Mouse (Mus musculus) bone marrow, adult 2 months (tissue): ENCODE data around the gene Chn1.

Experiments
- CTCF ChIP-seq: fragments of 200-500 bp; IDR thresholded peaks from 2 replicates; pipeline ENCODE4 v1.5.1; 2011; ENCODE audit warnings: low read length, control low read depth; ENCODE audit not compliant: control insufficient read depth, insufficient read depth
- POLR2A ChIP-seq: fragments of 200-500 bp; IDR thresholded peaks from 2 replicates; pipeline ENCODE4 v1.6.1; 2011; ENCODE audit warnings: low read depth, mild to moderate bottlenecking, control low read depth, low read length, borderline replicate concordance; ENCODE audit not compliant: control insufficient read depth

GRCm38 (mm10) chr2:73763541-73763940, 11.6 kb downstream of the Chn1 start:
- no peak for TF ChIP-seq POLR2A
- TF ChIP-seq CTCF: no peak
